Mouse (Mus musculus) forebrain, embryonic 12.5 days (tissue): ENCODE measurements around the gene Zfp598. TPM values are rescaled to one million over a fixed set of nuclear protein-coding genes. Genes with fewer than 3 reads are reported as not detected.
A peak's percentile ranks its signal among the peaks of the same experiment; 100 is the strongest.
"Not testable (repeated sequence)": the region's sequence is repeated elsewhere in the genome, so short reads cannot be mapped to it uniquely, and the experiment has no call there.

Source experiments
- ATAC-seq: fragments of 200-750 bp; cut with Nextera tagmentation; 2 replicates; pipeline ENCODE4 v1.8.0; 2017; ENCODE audit warnings: moderate TSS enrichment; ENCODE audit not compliant: low FRiP score
- H3K27ac ChIP-seq: fragments of 300-500 bp; sonication (generic); 2 replicates; pipeline ENCODE4 v1.5.1; 2016; ENCODE audit warnings: mild to moderate bottlenecking
- H3K27me3 ChIP-seq: fragments of 300-500 bp; sonication (generic); 2 replicates; pipeline ENCODE4 v1.6.1; 2016; ENCODE audit warnings: mild to moderate bottlenecking
- H3K36me3 ChIP-seq: fragments of 300-500 bp; sonication (generic); replicated peaks from 2 replicates; pipeline ENCODE4 v1.6.1; 2016; ENCODE audit warnings: mild to moderate bottlenecking
- H3K4me1 ChIP-seq: fragments of 300-500 bp; sonication (generic); 2 replicates; pipeline ENCODE4 v1.6.1; 2016
- H3K4me2 ChIP-seq: fragments of 300-500 bp; sonication (generic); 2 replicates; pipeline ENCODE4 v1.6.1; 2016; ENCODE audit warnings: mild to moderate bottlenecking, moderate library complexity
- H3K4me3 ChIP-seq: fragments of 300-500 bp; sonication (generic); replicated peaks from 2 replicates; pipeline ENCODE4 v1.5.1; 2016; ENCODE audit warnings: mild to moderate bottlenecking
- H3K9ac ChIP-seq: fragments of 300-500 bp; sonication (generic); 2 replicates; pipeline ENCODE4 v1.6.1; 2016; ENCODE audit warnings: mild to moderate bottlenecking
- H3K9me3 ChIP-seq: fragments of 300-500 bp; sonication (generic); 2 replicates; pipeline ENCODE4 v1.6.1; 2016
- WGBS: fragments of 180-500 bp; shearing (Covaris S2); methylation state at CpG from one replicate; pipeline ENCODE4 v1.1.7; 2016; 5-methylcytosine and 5-hydroxymethylcytosine counted together
- polyA plus RNA-seq: library from polyadenylated mRNA; unstranded; fragments of >200 nt; fragmentation: Nextera tagmentation; extraction: Ambion mirVana; gene quantifications from 2 replicates; pipeline ENCODE4 v1.2.1, GENCODE M21; 2016

Zfp598 gene
- polyA plus RNA-seq, 1 experiment from 2014 or later: 25.5 TPM

- Histone ChIP-seq H3K36me3 (no peaks in the 10 kb centered on the region), H3K9ac (peak overlapping the region; percentile 81), H3K4me3 (peak overlapping the region; percentile 66), H3K27me3 (peaks cover 56% of the 10 kb centered on the region), H3K4me2 (peak overlapping the region; percentile 99), H3K4me1 (peaks cover 10% of the 10 kb centered on the region), H3K27ac (no peak overlapping the region), H3K9me3 (no peaks in the 10 kb centered on the region)
- 1% methylated on average over 33 of the region's 35 CpGs for WGBS
- ATAC-seq: peak; percentile 47
These were observed 19.9 kb upstream of the Zfp598 start for GRCm38 (mm10) chr17:24649581-24650069.

GRCm38 (mm10) chr17:24650070-24650616 lies 19.3 kb upstream of the Zfp598 start, which contains the start of gene Slc9a3r2:
Slc9a3r2 (minus strand) TSS chr17:24650327.
- Histone ChIP-seq H3K4me2 (peak within 1 kb of the TSS; percentile 99), H3K9ac (peak within 1 kb of the TSS; percentile 81), H3K9me3 (no peaks in the 10 kb centered on the region), H3K4me1 (peaks cover 10% of the 10 kb centered on the region), H3K27ac (no peak within 1 kb of the TSS), H3K4me3 (peak within 1 kb of the TSS; percentile 66), H3K27me3 (peaks cover 60% of the 10 kb centered on the region), H3K36me3 (no peaks in the 10 kb centered on the region)
- under 1% methylated on average over 25 of the region's 41 CpGs for WGBS
- peak; percentile 47 for ATAC-seq

GRCm38 (mm10) chr17:24650766-24651165 lies 18.7 kb upstream of the Zfp598 start:
- no peaks in the 10 kb centered on the region for H3K36me3 ChIP-seq
- H3K27me3 ChIP-seq: peaks cover 60% of the 10 kb centered on the region
- no peak for ATAC-seq
- H3K4me2 ChIP-seq: peak overlapping the region; percentile 99
- no peak overlapping the region for H3K4me3 ChIP-seq
- no peak overlapping the region for H3K9ac ChIP-seq
- WGBS: 74% methylated on average over 4 of the region's 4 CpGs
- peaks cover 10% of the 10 kb centered on the region for H3K4me1 ChIP-seq
- no peaks in the 10 kb centered on the region for H3K9me3 ChIP-seq
- no peak overlapping the region for H3K27ac ChIP-seq

- H3K4me1 ChIP-seq: peaks cover 10% of the 10 kb centered on the region
- no peak overlapping the region for H3K9ac ChIP-seq
- H3K27ac ChIP-seq: no peak overlapping the region
- H3K27me3 ChIP-seq: peaks cover 71% of the 10 kb centered on the region
- no peak overlapping the region for H3K4me2 ChIP-seq
- no peak for ATAC-seq
- no peak overlapping the region for H3K4me3 ChIP-seq
- H3K36me3 ChIP-seq: no peaks in the 10 kb centered on the region
- H3K9me3 ChIP-seq: no peaks in the 10 kb centered on the region
- WGBS: 70% methylated on average over 3 of the region's 3 CpGs
These were observed 17.7 kb upstream of the Zfp598 start for GRCm38 (mm10) chr17:24651835-24652234.

GRCm38 (mm10) chr17:24653967-24654710 lies 15.3 kb upstream of the Zfp598 start:
- WGBS: 6% methylated on average over 14 of the region's 19 CpGs
- H3K27ac ChIP-seq: no peak overlapping the region
- peak overlapping the region; percentile 3 for H3K4me3 ChIP-seq
- no peaks in the 10 kb centered on the region for H3K9me3 ChIP-seq
- H3K9ac ChIP-seq: no peak overlapping the region
- H3K4me1 ChIP-seq: peaks cover 21% of the 10 kb centered on the region
- H3K36me3 ChIP-seq: no peaks in the 10 kb centered on the region
- peaks cover 83% of the 10 kb centered on the region for H3K27me3 ChIP-seq
- ATAC-seq: peak; percentile 65; the same call in 1 of the 2 replicates
- peak overlapping the region; percentile 48 for H3K4me2 ChIP-seq

- Histone ChIP-seq H3K9ac (no peak overlapping the region), H3K4me2 (no peak overlapping the region), H3K4me3 (no peak overlapping the region), H3K27me3 (peaks cover 83% of the 10 kb centered on the region), H3K4me1 (peaks cover 15% of the 10 kb centered on the region), H3K9me3 (no peaks in the 10 kb centered on the region), H3K27ac (no peak overlapping the region), H3K36me3 (no peaks in the 10 kb centered on the region)
- ATAC-seq: no peak
- 80% methylated on average over 4 of the region's 4 CpGs for WGBS
These were observed 14.5 kb upstream of the Zfp598 start for GRCm38 (mm10) chr17:24654969-24655368.

GRCm38 (mm10) chr17:24658017-24658758 lies 11.3 kb upstream of the Zfp598 start, which contains the start of gene Npw:
Npw (minus strand) TSS chr17:24658457.
- Histone ChIP-seq H3K27me3 (peaks cover 64% of the 10 kb centered on the region), H3K4me2 (peak within 1 kb of the TSS; percentile 70), H3K27ac (no peak within 1 kb of the TSS), H3K4me1 (peaks cover 11% of the 10 kb centered on the region), H3K36me3 (no peaks in the 10 kb centered on the region), H3K9me3 (no peaks in the 10 kb centered on the region), H3K9ac (peak within 1 kb of the TSS; percentile 57), H3K4me3 (peak within 1 kb of the TSS; percentile 39)
- 0 out of 2 replicates have a peak, but pooled peaks have one; percentile 27 for ATAC-seq
- WGBS: 1% methylated on average over 47 of the region's 47 CpGs

- H3K36me3 ChIP-seq, H3K4me2 ChIP-seq, H3K4me3 ChIP-seq, H3K27ac ChIP-seq, H3K9me3 ChIP-seq, H3K27me3 ChIP-seq, ATAC-seq, H3K9ac ChIP-seq: not testable (repeated sequence)
- WGBS: 72% methylated on average over 7 of the region's 7 CpGs
- H3K4me1 ChIP-seq: peaks cover 27% of the 10 kb centered on the region
These were observed 2.5 kb upstream of the Zfp598 start for GRCm38 (mm10) chr17:24667011-24667410.

- Histone ChIP-seq H3K4me3 (no peak overlapping the region), H3K27me3 (peaks cover 7% of the 10 kb centered on the region; the same call in 1 of the 2 replicates), H3K27ac (no peak overlapping the region), H3K36me3 (no peaks in the 10 kb centered on the region), H3K4me1 (peaks cover 31% of the 10 kb centered on the region), H3K9me3 (no peaks in the 10 kb centered on the region), H3K4me2 (no peak overlapping the region), H3K9ac (no peak overlapping the region)
- ATAC-seq: no peak
- 35% methylated on average over 6 of the region's 6 CpGs for WGBS
These were observed 2.1 kb upstream of the Zfp598 start for GRCm38 (mm10) chr17:24667416-24667815.

- 10% methylated on average over 15 of the region's 15 CpGs for WGBS
- H3K9ac ChIP-seq: peak overlapping the region; percentile 99; the same call in 1 of the 2 replicates
- not testable (repeated sequence) for H3K27me3 ChIP-seq
These were observed 308 bp upstream of the Zfp598 start for GRCm38 (mm10) chr17:24669214-24669544.

GRCm38 (mm10) chr17:24670246-24670844 lies 858 bp downstream of the Zfp598 start:
- Histone ChIP-seq H3K4me1 (peaks cover 38% of the 10 kb centered on the region), H3K9ac (peak overlapping the region; percentile 99), H3K27ac (peak overlapping the region; percentile 85; the same call in 1 of the 2 replicates), H3K4me3 (peak overlapping the region; percentile 99), H3K27me3 (peaks cover 4% of the 10 kb centered on the region; the same call in 1 of the 2 replicates), H3K4me2 (peak overlapping the region; percentile 86), H3K9me3 (no peaks in the 10 kb centered on the region), H3K36me3 (no peaks in the 10 kb centered on the region; the same call in 1 of the 2 replicates)
- WGBS: 15% methylated on average over 8 of the region's 8 CpGs
- no peak for ATAC-seq

More at GRCm38 (mm10) chr17:24669214-24669544, 308 bp upstream of the Zfp598 start:
- Histone ChIP-seq H3K27ac (peak overlapping the region; percentile 85), H3K4me2 (peak overlapping the region; percentile 86), H3K4me1 (peaks cover 38% of the 10 kb centered on the region), H3K4me3 (peak overlapping the region; percentile 99)
- not testable (repeated sequence) for H3K36me3 ChIP-seq, H3K9me3 ChIP-seq, ATAC-seq
